Mouse (Mus musculus) lung, embryonic 16.5 days (tissue): ENCODE measurements at regions not wholly inside any gene's neighbourhood (a gene's known extent, or its start where the extent isn't known, plus 50 kb on each side); places are given as distances from the start of the nearest gene placed in this dataset.

ENCODE experiments used
- ATAC-seq: fragments of 200-750 bp; cut with Nextera tagmentation; 2 replicates; pipeline ENCODE4 v1.8.0; 2017; ENCODE audit warnings: low read depth, mild to moderate bottlenecking, moderate library complexity
- H3K27ac ChIP-seq: fragments of 300-500 bp; sonication (generic); 2 replicates; pipeline ENCODE4 v1.5.1; 2014; ENCODE audit warnings: mild to moderate bottlenecking, control low read depth, low read length
- H3K27me3 ChIP-seq: fragments of 300-500 bp; sonication (generic); 2 replicates; pipeline ENCODE4 v1.6.1; 2014; ENCODE audit warnings: low read depth, low read length, mixed read lengths; ENCODE audit not compliant: control insufficient read depth, insufficient read depth
- H3K36me3 ChIP-seq: fragments of 300-500 bp; sonication (generic); 2 replicates; pipeline ENCODE4 v1.6.1; 2014; ENCODE audit warnings: low read length; ENCODE audit not compliant: control insufficient read depth, insufficient read depth
- H3K4me1 ChIP-seq: fragments of 300-500 bp; sonication (generic); replicated peaks from 2 replicates; pipeline ENCODE4 v1.6.1; 2014; ENCODE audit warnings: low read length, mixed read lengths; ENCODE audit not compliant: control insufficient read depth, insufficient read depth
- H3K4me2 ChIP-seq: fragments of 300-500 bp; sonication (generic); 2 replicates; pipeline ENCODE4 v1.6.1; 2014; ENCODE audit warnings: low read depth, low read length, control low read depth
- H3K4me3 ChIP-seq: fragments of 300-500 bp; sonication (generic); 2 replicates; pipeline ENCODE4 v1.5.1; 2014; ENCODE audit warnings: mild to moderate bottlenecking, low read length, control low read depth
- H3K9ac ChIP-seq: fragments of 300-500 bp; sonication (generic); 2 replicates; pipeline ENCODE4 v1.6.1; 2014; ENCODE audit warnings: low read length, control low read depth
- H3K9me3 ChIP-seq: fragments of 300-500 bp; sonication (generic); 2 replicates; pipeline ENCODE4 v1.6.1; 2016; ENCODE audit warnings: low read length; ENCODE audit not compliant: control insufficient read depth
- WGBS: fragments of 180-500 bp; shearing (Covaris S2); extraction: QIAGEN DNeasy Blood & Tissue Kit; methylation state at CpG from one replicate; pipeline ENCODE4 v1.1.7; 2014; 5-methylcytosine and 5-hydroxymethylcytosine counted together

DNA sequence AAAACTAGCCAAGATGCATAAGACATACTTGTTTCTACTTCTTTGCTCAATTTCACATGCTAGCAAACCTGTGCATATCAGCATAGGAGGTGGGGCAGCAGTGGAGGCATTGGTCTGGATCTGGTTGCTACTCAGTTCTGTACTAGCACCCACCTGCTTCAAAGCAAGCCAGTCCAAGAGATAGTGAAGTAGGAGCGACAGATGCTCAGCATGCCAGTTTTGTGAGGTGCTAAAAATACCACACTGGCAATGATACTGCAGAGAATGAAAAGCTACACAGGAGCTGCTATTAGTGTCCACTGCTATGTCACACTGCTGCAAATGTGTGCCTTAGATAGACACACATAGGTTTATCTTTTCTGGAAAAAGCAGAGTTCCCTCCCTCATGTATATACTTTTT, 203.5 kb upstream of the Tmeff2 start:
- WGBS = 74% methylated on average over 1 of the region's 1 CpGs
- no peak overlapping the region for H3K27ac ChIP-seq
- no peak for ATAC-seq
- H3K4me3 ChIP-seq = no peak overlapping the region
- no peaks in the 10 kb centered on the region for H3K4me1 ChIP-seq
- no peaks in the 10 kb centered on the region for H3K36me3 ChIP-seq
- no peak overlapping the region for H3K9ac ChIP-seq
- H3K27me3 ChIP-seq = no peaks in the 10 kb centered on the region
- H3K4me2 ChIP-seq = no peak overlapping the region
- no peaks in the 10 kb centered on the region for H3K9me3 ChIP-seq

DNA sequence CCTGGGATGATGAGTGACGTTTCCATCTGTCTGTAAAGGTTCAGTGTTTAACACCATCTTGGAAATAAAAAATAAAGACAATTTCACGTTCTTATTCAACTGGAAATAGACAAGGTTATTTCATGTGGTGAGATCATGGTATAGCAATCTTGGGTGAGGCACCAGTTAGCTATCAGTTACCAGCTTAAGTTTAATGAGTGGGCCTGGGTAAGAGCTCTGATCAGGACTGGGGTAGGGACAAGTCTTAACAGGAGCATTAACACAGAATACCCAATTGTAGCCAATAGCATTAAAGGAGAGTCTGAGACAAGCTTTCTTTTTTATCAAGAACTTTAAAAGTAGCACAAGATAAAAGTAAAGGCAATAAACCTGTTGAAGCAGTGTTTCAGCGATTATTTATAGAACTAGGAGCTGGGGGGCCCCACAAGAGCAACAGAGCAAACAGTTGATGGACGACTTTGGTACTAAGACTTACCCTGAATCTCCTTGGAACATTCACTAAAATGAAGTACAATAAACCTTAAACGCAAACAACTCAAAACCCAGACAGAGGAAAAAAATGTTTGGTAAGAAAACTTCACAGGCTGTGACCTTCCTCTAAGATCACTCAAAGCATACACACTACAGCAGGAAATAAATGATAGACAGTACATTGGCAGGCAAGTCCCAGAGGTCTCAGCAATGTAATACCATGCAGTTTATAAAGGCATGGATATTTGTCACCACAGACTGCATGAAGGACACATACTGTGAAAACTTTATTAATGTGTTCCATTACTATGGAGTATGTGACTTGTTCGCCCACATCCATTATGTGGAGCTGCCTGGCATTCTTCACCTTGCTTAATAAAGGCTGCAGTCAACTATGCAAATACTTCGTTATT, 202.9 kb upstream of the Tmeff2 start:
- no peak for ATAC-seq
- Histone ChIP-seq H3K27ac (no peak overlapping the region), H3K9me3 (no peaks in the 10 kb centered on the region), H3K27me3 (no peaks in the 10 kb centered on the region), H3K4me1 (no peaks in the 10 kb centered on the region), H3K4me2 (no peak overlapping the region), H3K9ac (no peak overlapping the region), H3K36me3 (no peaks in the 10 kb centered on the region), H3K4me3 (no peak overlapping the region)
- 56% methylated on average over 7 of the region's 7 CpGs for WGBS

DNA sequence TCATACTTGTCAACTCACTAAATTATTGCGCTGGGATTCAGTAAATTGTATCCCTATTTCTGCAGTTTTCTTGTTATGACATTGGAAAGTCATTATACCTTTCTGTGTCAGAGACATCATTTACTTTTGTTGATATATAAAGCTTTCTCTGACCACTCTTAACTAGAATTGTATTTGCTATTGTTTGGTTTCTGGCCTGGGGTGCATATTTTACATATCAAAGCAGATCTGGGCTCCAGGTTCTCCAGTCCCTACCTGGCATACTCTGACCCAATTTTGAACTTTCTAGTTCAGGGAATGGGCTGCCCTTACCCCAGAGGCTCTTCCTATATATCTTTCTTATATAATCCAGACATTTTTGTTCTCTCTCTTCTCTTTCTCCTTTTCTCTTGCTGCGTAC, 195.8 kb upstream of the Tmeff2 start:
- H3K27ac ChIP-seq = no peak overlapping the region
- no peak overlapping the region for H3K4me2 ChIP-seq
- 90% methylated on average over 2 of the region's 2 CpGs for WGBS
- H3K27me3 ChIP-seq = no peaks in the 10 kb centered on the region
- no peak for ATAC-seq
- H3K9ac ChIP-seq = no peak overlapping the region
- H3K4me3 ChIP-seq = no peak overlapping the region
- no peaks in the 10 kb centered on the region for H3K9me3 ChIP-seq
- H3K36me3 ChIP-seq = no peaks in the 10 kb centered on the region
- no peaks in the 10 kb centered on the region for H3K4me1 ChIP-seq

DNA sequence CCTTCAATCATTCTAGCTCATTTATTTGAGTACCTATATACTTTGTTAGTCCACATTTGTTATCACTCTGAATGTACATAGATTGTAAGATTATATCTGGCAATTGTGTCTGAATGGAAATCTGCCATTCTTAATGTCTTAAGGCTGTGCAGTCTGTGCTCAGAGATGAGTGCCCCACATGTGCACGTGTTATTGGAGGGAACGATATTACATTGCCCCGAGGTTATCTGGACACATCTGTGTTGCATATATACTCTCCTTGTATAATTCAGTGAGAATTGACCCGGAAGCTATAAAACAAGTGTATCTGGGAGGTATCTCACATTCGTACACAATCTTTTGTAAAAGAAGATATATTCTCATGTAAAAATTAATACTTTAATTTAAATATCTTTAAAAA, 155.4 kb upstream of the Tmeff2 start:
- Histone ChIP-seq H3K27ac (no peak overlapping the region), H3K36me3 (no peaks in the 10 kb centered on the region), H3K4me2 (no peak overlapping the region), H3K4me1 (no peaks in the 10 kb centered on the region), H3K9me3 (no peaks in the 10 kb centered on the region), H3K9ac (no peak overlapping the region), H3K4me3 (no peak overlapping the region), H3K27me3 (no peaks in the 10 kb centered on the region)
- no peak for ATAC-seq
- WGBS = 72% methylated on average over 5 of the region's 5 CpGs

DNA sequence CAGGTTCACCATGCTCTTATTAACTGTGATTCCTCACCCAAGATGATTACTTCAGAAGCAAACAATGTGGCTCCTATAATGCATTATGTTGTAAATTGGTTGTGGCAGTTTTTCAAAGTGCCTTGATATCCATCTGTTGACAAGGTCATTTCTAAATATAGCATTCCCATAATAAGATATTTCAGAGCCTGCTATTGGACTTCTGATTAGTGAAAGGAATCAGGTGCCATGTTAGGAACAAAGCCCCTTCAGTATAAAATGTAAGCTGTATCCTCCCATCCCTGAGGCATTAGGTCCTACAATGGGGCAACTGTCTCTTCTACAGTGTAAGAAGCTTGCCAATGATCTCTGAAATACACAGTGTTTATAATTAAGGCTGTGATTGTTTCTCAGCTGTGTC, 130.2 kb upstream of the Tmeff2 start:
- H3K4me2 ChIP-seq = no peak overlapping the region
- H3K9me3 ChIP-seq = no peaks in the 10 kb centered on the region
- H3K36me3 ChIP-seq = no peaks in the 10 kb centered on the region
- no peak for ATAC-seq
- no peak overlapping the region for H3K27ac ChIP-seq
- H3K27me3 ChIP-seq = no peaks in the 10 kb centered on the region
- H3K4me3 ChIP-seq = no peak overlapping the region
- H3K9ac ChIP-seq = no peak overlapping the region
- no peaks in the 10 kb centered on the region for H3K4me1 ChIP-seq

DNA sequence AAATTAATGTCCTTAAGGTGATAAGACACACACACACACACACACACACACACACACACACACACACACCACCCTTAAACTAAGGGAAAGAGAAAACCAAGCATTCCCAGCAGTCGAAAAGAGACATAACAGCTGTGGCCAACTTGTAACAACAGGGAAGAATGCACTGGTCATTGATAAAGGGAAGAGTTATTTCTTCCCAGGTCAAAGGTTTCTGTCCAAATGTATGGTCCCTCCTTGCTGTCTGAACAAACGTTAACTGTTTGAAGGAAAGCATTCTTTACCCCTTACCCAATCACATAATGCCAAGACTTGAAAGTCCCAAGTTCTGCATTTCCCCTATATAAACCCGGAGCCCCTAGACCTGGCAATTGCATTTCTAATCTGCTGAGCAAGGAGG, 105.2 kb upstream of the Tmeff2 start:
- no peak overlapping the region for H3K9ac ChIP-seq
- no peak overlapping the region for H3K4me2 ChIP-seq
- no peaks in the 10 kb centered on the region for H3K27me3 ChIP-seq
- H3K36me3 ChIP-seq = no peaks in the 10 kb centered on the region
- H3K27ac ChIP-seq = no peak overlapping the region
- WGBS = 35% methylated on average over 3 of the region's 3 CpGs
- ATAC-seq = no peak
- no peaks in the 10 kb centered on the region for H3K9me3 ChIP-seq
- no peaks in the 10 kb centered on the region for H3K4me1 ChIP-seq
- H3K4me3 ChIP-seq = no peak overlapping the region

DNA sequence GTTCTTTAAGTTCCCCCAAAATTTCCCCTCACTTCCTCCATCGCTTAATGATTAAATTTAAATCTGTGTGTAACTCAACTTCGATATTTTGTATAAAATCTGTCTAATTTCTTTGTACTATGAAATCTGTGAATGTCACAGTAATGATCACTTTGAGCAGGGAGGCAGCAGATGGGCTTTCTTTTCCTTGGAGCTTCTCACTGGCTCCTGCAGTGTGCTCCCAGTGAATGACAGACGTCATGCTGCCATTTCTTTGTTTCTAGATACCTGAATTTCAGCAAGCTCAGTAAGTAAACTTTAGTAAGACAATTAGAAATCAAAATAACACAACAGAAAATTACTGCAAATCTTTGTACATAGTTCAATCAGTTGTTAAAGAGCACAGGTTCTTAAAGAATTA, 102.3 kb upstream of the Tmeff2 start:
- no peaks in the 10 kb centered on the region for H3K9me3 ChIP-seq
- WGBS = 70% methylated on average over 3 of the region's 3 CpGs
- ATAC-seq = no peak

DNA sequence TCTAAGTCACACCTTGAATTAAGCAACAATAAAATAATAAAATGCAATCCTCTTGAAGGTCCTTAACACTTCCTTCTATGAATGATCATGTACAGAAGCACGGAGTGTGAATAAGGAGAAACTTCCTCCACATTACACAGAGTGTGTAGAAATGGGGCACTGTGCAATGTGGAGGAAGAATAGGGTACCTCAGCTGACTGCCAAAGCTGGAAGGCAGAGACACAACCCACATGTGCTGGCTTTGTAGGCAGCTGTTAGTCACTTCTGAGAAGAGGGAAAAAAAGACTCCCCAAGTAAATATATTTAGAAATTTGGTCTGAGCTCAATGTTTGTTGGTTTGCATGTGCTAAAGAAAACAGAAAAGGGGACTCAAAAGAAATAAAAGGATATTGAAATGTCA, 94.1 kb upstream of the Tmeff2 start:
- 58% methylated on average over 1 of the region's 1 CpGs for WGBS
- no peak for ATAC-seq
- no peak overlapping the region for H3K27ac ChIP-seq
- no peaks in the 10 kb centered on the region for H3K4me1 ChIP-seq
- no peaks in the 10 kb centered on the region for H3K27me3 ChIP-seq
- no peak overlapping the region for H3K4me3 ChIP-seq
- H3K9me3 ChIP-seq = no peaks in the 10 kb centered on the region
- H3K36me3 ChIP-seq = no peaks in the 10 kb centered on the region
- H3K4me2 ChIP-seq = no peak overlapping the region
- H3K9ac ChIP-seq = no peak overlapping the region

More for the DNA sequence above, 102.3 kb upstream of the Tmeff2 start:
- Histone ChIP-seq H3K4me1 (no peaks in the 10 kb centered on the region), H3K4me3 (no peak overlapping the region), H3K4me2 (no peak overlapping the region), H3K36me3 (no peaks in the 10 kb centered on the region), H3K27ac (no peak overlapping the region), H3K9ac (no peak overlapping the region), H3K27me3 (no peaks in the 10 kb centered on the region)

DNA sequence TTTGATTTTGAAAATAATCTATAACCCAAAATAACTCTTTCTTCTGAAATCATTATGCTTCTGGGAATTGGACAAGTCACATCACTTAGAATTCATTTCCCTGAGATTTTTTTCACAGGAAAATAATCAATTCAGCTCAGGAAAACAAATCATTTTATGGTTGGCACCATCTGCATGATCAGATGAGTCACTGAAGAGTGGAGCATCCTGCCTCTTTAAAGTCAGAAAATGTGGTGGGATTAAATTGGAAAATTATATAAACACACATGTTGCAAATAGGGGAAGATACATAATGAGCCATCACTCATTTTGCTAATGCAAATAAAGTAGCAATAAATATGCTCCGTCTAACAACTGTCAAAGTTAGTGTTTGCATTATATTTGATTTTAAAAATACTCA, 93.6 kb upstream of the Tmeff2 start:
- Histone ChIP-seq H3K4me3 (no peak overlapping the region), H3K27ac (no peak overlapping the region), H3K9ac (no peak overlapping the region), H3K4me1 (no peaks in the 10 kb centered on the region), H3K27me3 (no peaks in the 10 kb centered on the region), H3K36me3 (no peaks in the 10 kb centered on the region), H3K9me3 (no peaks in the 10 kb centered on the region), H3K4me2 (no peak overlapping the region)
- WGBS = 50% methylated on average over 1 of the region's 1 CpGs
- no peak for ATAC-seq

DNA sequence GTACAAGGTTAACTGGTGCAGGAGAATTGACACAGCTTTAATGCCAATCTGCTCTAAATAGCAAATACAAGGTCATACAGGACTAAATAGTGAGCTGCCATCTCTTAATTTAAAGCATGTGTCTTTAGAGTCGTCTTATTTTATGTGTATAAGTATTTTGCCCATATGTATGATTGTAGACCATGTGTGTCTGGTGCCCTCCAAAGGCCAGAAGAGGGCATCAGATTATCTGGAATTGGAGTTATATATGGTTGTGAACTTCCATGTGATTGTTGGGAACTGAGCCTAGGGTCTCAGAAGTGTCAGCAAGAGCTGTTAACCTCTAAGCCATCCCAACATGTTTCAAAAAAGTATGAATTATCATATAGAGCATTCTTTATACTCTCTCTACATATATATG, 68.8 kb upstream of the Tmeff2 start:
- H3K9me3 ChIP-seq = no peaks in the 10 kb centered on the region
- 46% methylated on average over 1 of the region's 1 CpGs for WGBS

More for the DNA sequence above, 68.8 kb upstream of the Tmeff2 start:
- no peak overlapping the region for H3K4me2 ChIP-seq
- no peak overlapping the region for H3K9ac ChIP-seq
- no peak overlapping the region for H3K27ac ChIP-seq
- no peak for ATAC-seq
- no peaks in the 10 kb centered on the region for H3K36me3 ChIP-seq
- no peak overlapping the region for H3K4me3 ChIP-seq
- no peaks in the 10 kb centered on the region for H3K27me3 ChIP-seq
- no peaks in the 10 kb centered on the region for H3K4me1 ChIP-seq
